Mouse (Mus musculus) embryonic facial prominence, embryonic 11.5 days (tissue): ENCODE measurements around the gene Cntrob. TPM values are rescaled to one million over a fixed set of nuclear protein-coding genes. Genes with fewer than 3 reads are reported as not detected.
A peak's percentile ranks its signal among the peaks of the same experiment; 100 is the strongest.

Source experiments
- ATAC-seq: fragments of 200-750 bp; cut with Nextera tagmentation; replicated peaks from 2 replicates; pipeline ENCODE4 v1.8.0; 2017; ENCODE audit warnings: low read depth; ENCODE audit not compliant: insufficient number of reproducible peaks, low FRiP score, low TSS enrichment
- DNase-seq: peaks from one replicate; pipeline ENCODE4 v3.0.0-alpha.2; 2015; ENCODE audit warnings: low spot score
- H3K27ac ChIP-seq: fragments of 300-500 bp; sonication (generic); replicated peaks from 2 replicates; pipeline ENCODE4 v1.5.1; 2014; ENCODE audit warnings: mild to moderate bottlenecking, low read depth, low read length, control low read depth
- H3K27me3 ChIP-seq: fragments of 300-500 bp; sonication (generic); 2 replicates; pipeline ENCODE4 v1.6.1; 2014; ENCODE audit warnings: mild to moderate bottlenecking, low read length, moderate library complexity, mixed read lengths; ENCODE audit not compliant: control insufficient read depth, insufficient read depth
- H3K36me3 ChIP-seq: fragments of 300-500 bp; sonication (generic); replicated peaks from 2 replicates; pipeline ENCODE4 v1.6.1; 2014; ENCODE audit warnings: low read depth, mild to moderate bottlenecking, low read length, moderate library complexity, mixed read lengths; ENCODE audit not compliant: control insufficient read depth, insufficient read depth
- H3K4me1 ChIP-seq: fragments of 300-500 bp; sonication (generic); 2 replicates; pipeline ENCODE4 v1.6.1; 2014; ENCODE audit warnings: low read length, mixed read lengths; ENCODE audit not compliant: control insufficient read depth, insufficient read depth
- H3K4me2 ChIP-seq: fragments of 300-500 bp; sonication (generic); 2 replicates; pipeline ENCODE4 v1.6.1; 2014; ENCODE audit warnings: low read depth, mild to moderate bottlenecking, control low read depth, low read length, moderate library complexity
- H3K4me3 ChIP-seq: fragments of 300-500 bp; sonication (generic); 2 replicates; pipeline ENCODE4 v1.5.1; 2014; ENCODE audit warnings: low read depth, low read length, control low read depth
- H3K9ac ChIP-seq: fragments of 300-500 bp; sonication (generic); replicated peaks from 2 replicates; pipeline ENCODE4 v1.6.1; 2014; ENCODE audit warnings: mild to moderate bottlenecking, control low read depth, low read length
- H3K9me3 ChIP-seq: fragments of 300-500 bp; sonication (generic); replicated peaks from 2 replicates; pipeline ENCODE4 v1.6.1; 2016; ENCODE audit warnings: mild to moderate bottlenecking, low read length, inconsistent platforms, mixed read lengths; ENCODE audit not compliant: control insufficient read depth
- WGBS: fragments of 180-500 bp; shearing (Covaris S2); extraction: QIAGEN DNeasy Blood & Tissue Kit; methylation state at CpG from one replicate; pipeline ENCODE4 v1.1.7; 2014; 5-methylcytosine and 5-hydroxymethylcytosine counted together
- polyA plus RNA-seq: library from polyadenylated mRNA; unstranded; fragments of >200 nt; fragmentation: Nextera tagmentation; extraction: Ambion mirVana; gene quantifications from 2 replicates; pipeline ENCODE4 v1.2.1, GENCODE M21; 2014

Gene Cntrob
- 16.9 and 19.3 TPM in 2 replicates for polyA plus RNA-seq

GRCm38 (mm10) chr11:69323667-69324111 is at the start of gene Cntrob, which contains the start of gene Trappc1:
TSS of gene Cntrob (minus strand) at chr11:69323775.
TSS of gene Trappc1 (plus strand) at chr11:69323980.
- peak within 1 kb of the TSS; percentile 72 for H3K9ac ChIP-seq
- no peaks in the 10 kb centered on the region for H3K9me3 ChIP-seq
- WGBS: under 1% methylated on average over 30 of the region's 30 CpGs
- H3K4me1 ChIP-seq: peaks cover 10% of the 10 kb centered on the region
- H3K27ac ChIP-seq: 0 out of 2 replicates have a peak within 1 kb of the TSS, but pooled peaks have one; percentile 29
- H3K4me3 ChIP-seq: peak within 1 kb of the TSS; percentile 52
- no peaks in the 10 kb centered on the region for H3K36me3 ChIP-seq
- peak within 1 kb of the TSS; percentile 67 for H3K4me2 ChIP-seq
- H3K27me3 ChIP-seq: peaks cover 11% of the 10 kb centered on the region
- DNase-seq (peak; percentile 99), ATAC-seq (peak; percentile 84)

DNA sequence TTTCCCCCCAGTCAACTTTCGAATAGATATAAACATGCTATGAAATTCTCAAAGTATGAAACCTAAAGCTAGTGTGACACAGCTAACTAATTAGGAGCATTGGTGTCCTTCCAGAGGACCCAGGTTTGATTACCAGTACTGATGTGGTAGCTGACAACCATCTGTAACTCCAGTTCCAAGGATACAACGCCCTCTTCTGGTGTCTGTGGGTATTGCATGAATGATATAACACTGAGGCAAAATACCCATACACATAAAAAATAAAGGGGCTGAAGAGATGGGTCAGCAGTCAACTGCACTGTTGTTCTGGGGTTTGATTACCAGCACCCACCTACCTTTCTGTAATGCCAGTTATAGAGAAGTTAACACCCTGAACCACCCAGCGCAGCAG is 49.2 kb upstream of the Cntrob start:
- no peaks in the 10 kb centered on the region for H3K27me3 ChIP-seq
- no peak overlapping the region for H3K9ac ChIP-seq
- H3K4me3 ChIP-seq: no peak overlapping the region
- WGBS: 66% methylated on average over 3 of the region's 3 CpGs
- no peak overlapping the region for H3K4me2 ChIP-seq
- no peaks in the 10 kb centered on the region; the same call in 1 of the 2 replicates for H3K4me1 ChIP-seq
- DNase-seq: no peak
- H3K27ac ChIP-seq: no peak overlapping the region
- no peak for ATAC-seq
- H3K36me3 ChIP-seq: no peaks in the 10 kb centered on the region; the same call in 1 of the 2 replicates
- H3K9me3 ChIP-seq: no peaks in the 10 kb centered on the region

GRCm38 (mm10) chr11:69372056-69372779 is 48.6 kb upstream of the Cntrob start:
- no peak overlapping the region for H3K4me3 ChIP-seq
- ATAC-seq (no peak), DNase-seq (no peak)
- H3K36me3 ChIP-seq: no peaks in the 10 kb centered on the region; the same call in 1 of the 2 replicates
- H3K27ac ChIP-seq: peak overlapping the region; percentile 9; the same call in 1 of the 2 replicates
- no peak overlapping the region for H3K9ac ChIP-seq
- H3K4me1 ChIP-seq: no peaks in the 10 kb centered on the region; the same call in 1 of the 2 replicates
- no peaks in the 10 kb centered on the region for H3K27me3 ChIP-seq
- no peaks in the 10 kb centered on the region for H3K9me3 ChIP-seq
- H3K4me2 ChIP-seq: peak overlapping the region; percentile 16
- 60% methylated on average over 12 of the region's 12 CpGs for WGBS

DNA sequence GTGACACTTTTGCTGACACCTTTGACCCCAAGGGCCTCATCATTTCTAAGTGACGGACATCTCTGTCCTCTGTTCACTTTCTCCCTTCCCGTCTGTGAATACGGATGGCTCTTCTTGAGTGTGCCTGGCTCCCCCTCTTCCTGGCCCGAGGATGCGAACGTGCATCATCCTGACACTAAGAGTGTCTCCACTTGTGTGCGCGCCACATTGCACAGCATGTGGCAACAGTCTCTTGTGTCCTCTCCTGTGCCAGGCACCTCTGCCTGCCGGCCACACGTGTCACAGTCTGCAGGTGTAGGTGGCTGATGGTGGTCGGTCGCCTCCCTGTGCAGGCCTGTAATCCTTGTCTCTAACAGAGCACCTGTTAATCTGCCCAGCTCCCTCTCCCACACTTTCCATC is 48.0 kb upstream of the Cntrob start:
- Histone ChIP-seq H3K4me1 (no peaks in the 10 kb centered on the region; the same call in 1 of the 2 replicates), H3K27me3 (no peaks in the 10 kb centered on the region), H3K36me3 (no peaks in the 10 kb centered on the region; the same call in 1 of the 2 replicates), H3K9ac (peak overlapping the region; percentile 32; the same call in 1 of the 2 replicates), H3K9me3 (no peaks in the 10 kb centered on the region), H3K27ac (0 out of 2 replicates have a peak overlapping the region, but pooled peaks have one; percentile 8), H3K4me3 (no peak overlapping the region), H3K4me2 (peak overlapping the region; percentile 16)
- DNase-seq (no peak), ATAC-seq (no peak)
- WGBS: 39% methylated on average over 12 of the region's 12 CpGs

GRCm38 (mm10) chr11:69370817-69371215 is 47.2 kb upstream of the Cntrob start:
- no peak for DNase-seq
- Histone ChIP-seq H3K9me3 (no peaks in the 10 kb centered on the region), H3K27me3 (no peaks in the 10 kb centered on the region), H3K4me3 (peak overlapping the region; percentile 10; the same call in 1 of the 2 replicates), H3K36me3 (no peaks in the 10 kb centered on the region; the same call in 1 of the 2 replicates), H3K27ac (peak overlapping the region; percentile 41), H3K9ac (peak overlapping the region; percentile 39), H3K4me1 (no peaks in the 10 kb centered on the region; the same call in 1 of the 2 replicates), H3K4me2 (peak overlapping the region; percentile 29; the same call in 1 of the 2 replicates)
- ATAC-seq: no peak
- WGBS: 18% methylated on average over 9 of the region's 9 CpGs

GRCm38 (mm10) chr11:69369990-69370816 is 46.6 kb upstream of the Cntrob start:
- no peaks in the 10 kb centered on the region for H3K27me3 ChIP-seq
- peak overlapping the region; percentile 99 for H3K4me3 ChIP-seq
- H3K27ac ChIP-seq: peak overlapping the region; percentile 99
- 27% methylated on average over 2 of the region's 2 CpGs for WGBS
- ATAC-seq: no peak
- peak overlapping the region; percentile 100 for H3K9ac ChIP-seq
- H3K9me3 ChIP-seq: no peaks in the 10 kb centered on the region
- peak overlapping the region; percentile 90 for H3K4me2 ChIP-seq
- no peaks in the 10 kb centered on the region; the same call in 1 of the 2 replicates for H3K36me3 ChIP-seq
- peak; percentile 21 for DNase-seq
- peaks cover 4% of the 10 kb centered on the region for H3K4me1 ChIP-seq

GRCm38 (mm10) chr11:69369215-69369989 is 45.8 kb upstream of the Cntrob start, which contains the start of gene Chd3:
TSS of gene Chd3 (minus strand) at chr11:69369406.
- H3K9me3 ChIP-seq: no peaks in the 10 kb centered on the region
- peak within 1 kb of the TSS; percentile 100 for H3K9ac ChIP-seq
- no peaks in the 10 kb centered on the region; the same call in 1 of the 2 replicates for H3K36me3 ChIP-seq
- peaks cover 12% of the 10 kb centered on the region for H3K4me1 ChIP-seq
- 10% methylated on average over 6 of the region's 34 CpGs for WGBS
- peak within 1 kb of the TSS; percentile 99 for H3K4me3 ChIP-seq
- no peak for ATAC-seq
- no peaks in the 10 kb centered on the region for H3K27me3 ChIP-seq
- peak; percentile 34 for DNase-seq
- peak within 1 kb of the TSS; percentile 90 for H3K4me2 ChIP-seq
- H3K27ac ChIP-seq: peak within 1 kb of the TSS; percentile 99
